Mouse (Mus musculus) lung, adult 2 months (tissue): ENCODE data around the gene Slc36a3. TPM values are rescaled to one million over a fixed set of nuclear protein-coding genes. Genes with fewer than 3 reads are reported as not detected.

ENCODE experiments used
- DNase-seq: peaks from one replicate; pipeline ENCODE4 v3.0.0; 2022
- H3K4me1 ChIP-seq: fragments of 200-500 bp; 2 replicates; pipeline ENCODE4 v1.6.1; 2011; ENCODE audit warnings: low read length; ENCODE audit not compliant: control insufficient read depth, insufficient read depth
- H3K4me3 ChIP-seq: fragments of 200-500 bp; replicated peaks from 2 replicates; pipeline ENCODE3; 2011; ENCODE audit warnings: low read depth, mild to moderate bottlenecking, control low read depth, low read length; ENCODE audit errors: extremely low read depth
- CTCF ChIP-seq: fragments of 200-500 bp; IDR thresholded peaks from 2 replicates; pipeline ENCODE4 v1.5.1; 2011; ENCODE audit warnings: mild to moderate bottlenecking, low read length, control low read depth; ENCODE audit not compliant: insufficient read depth
- POLR2A ChIP-seq: fragments of 200-500 bp; IDR thresholded peaks from 2 replicates; pipeline ENCODE4 v1.6.1; 2011; ENCODE audit warnings: low read depth, mild to moderate bottlenecking, control low read depth, low read length, borderline replicate concordance; ENCODE audit errors: extremely low read depth
- WGBS: fragments of 180-500 bp; shearing (Covaris S2); methylation state at CpG from one replicate; pipeline ENCODE4 v1.1.7; 2018; 5-methylcytosine and 5-hydroxymethylcytosine counted together
- polyA plus RNA-seq: library from polyadenylated mRNA; depleted of rRNA; stranded (reverse); fragments of >200 nt; gene quantifications from 2 replicates; pipeline ENCODE4 v1.2.3, GENCODE M21; 2012

Gene Slc36a3
- polyA plus RNA-seq, 1 experiment, result 0.22 TPM

GRCm38 (mm10) chr11:55147423-55147822, 4.1 kb downstream of the Slc36a3 start:
- 57% methylated on average over 6 of the region's 6 CpGs for WGBS
- no peak for DNase-seq
- H3K4me1 ChIP-seq, result no peaks in the 10 kb centered on the region

GRCm38 (mm10) chr11:55146855-55147254, 4.7 kb downstream of the Slc36a3 start:
- no peak for DNase-seq
- no peaks in the 10 kb centered on the region for H3K4me1 ChIP-seq
- WGBS, result 83% methylated on average over 1 of the region's 1 CpGs
- no peak for TF ChIP-seq POLR2A
- no peak for TF ChIP-seq CTCF
- H3K4me3 ChIP-seq, result no peak overlapping the region

More at GRCm38 (mm10) chr11:55147423-55147822, 4.1 kb downstream of the Slc36a3 start:
- TF ChIP-seq CTCF, result no peak
- TF ChIP-seq POLR2A, result no peak
- no peak overlapping the region for H3K4me3 ChIP-seq

- DNase-seq, result no peak
- Histone ChIP-seq H3K4me1 (no peaks in the 10 kb centered on the region), H3K4me3 (no peak overlapping the region)
- TF ChIP-seq POLR2A (no peak), CTCF (no peak)
- 66% methylated on average over 5 of the region's 5 CpGs for WGBS
Measured at GRCm38 (mm10) chr11:55144011-55144410, 7.5 kb downstream of the Slc36a3 start.

- WGBS, result 70% methylated on average over 4 of the region's 4 CpGs
Measured at GRCm38 (mm10) chr11:55141502-55141901, 10.0 kb downstream of the Slc36a3 start.

DNA sequence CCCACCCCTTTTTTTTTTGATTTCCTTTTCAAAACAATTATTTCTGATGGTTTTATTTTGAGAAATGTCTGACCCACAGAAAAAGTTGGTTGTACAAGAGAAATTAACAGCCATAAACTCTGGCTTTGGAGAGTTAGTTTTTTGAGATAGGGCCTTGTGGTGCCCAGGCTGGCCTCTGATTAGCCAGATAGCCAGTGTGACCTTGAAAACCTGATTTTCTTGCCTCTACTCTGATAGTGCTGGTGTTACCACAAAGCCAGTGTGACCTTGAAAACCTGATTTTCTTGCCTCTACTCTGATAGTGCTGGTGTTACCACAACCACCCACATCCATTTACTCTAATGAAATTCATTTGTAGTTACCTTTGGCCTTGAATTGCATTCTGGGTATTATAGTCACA, 13.9 kb downstream of the Slc36a3 start:
- H3K4me1 ChIP-seq, result no peaks in the 10 kb centered on the region
- H3K4me3 ChIP-seq, result no peak overlapping the region
- TF ChIP-seq POLR2A (no peak), CTCF (no peak)
- no peak for DNase-seq

More at GRCm38 (mm10) chr11:55141502-55141901, 10.0 kb downstream of the Slc36a3 start:
- TF ChIP-seq POLR2A (no peak), CTCF (no peak)
- DNase-seq, result no peak
- no peak overlapping the region for H3K4me3 ChIP-seq
- no peaks in the 10 kb centered on the region for H3K4me1 ChIP-seq

DNA sequence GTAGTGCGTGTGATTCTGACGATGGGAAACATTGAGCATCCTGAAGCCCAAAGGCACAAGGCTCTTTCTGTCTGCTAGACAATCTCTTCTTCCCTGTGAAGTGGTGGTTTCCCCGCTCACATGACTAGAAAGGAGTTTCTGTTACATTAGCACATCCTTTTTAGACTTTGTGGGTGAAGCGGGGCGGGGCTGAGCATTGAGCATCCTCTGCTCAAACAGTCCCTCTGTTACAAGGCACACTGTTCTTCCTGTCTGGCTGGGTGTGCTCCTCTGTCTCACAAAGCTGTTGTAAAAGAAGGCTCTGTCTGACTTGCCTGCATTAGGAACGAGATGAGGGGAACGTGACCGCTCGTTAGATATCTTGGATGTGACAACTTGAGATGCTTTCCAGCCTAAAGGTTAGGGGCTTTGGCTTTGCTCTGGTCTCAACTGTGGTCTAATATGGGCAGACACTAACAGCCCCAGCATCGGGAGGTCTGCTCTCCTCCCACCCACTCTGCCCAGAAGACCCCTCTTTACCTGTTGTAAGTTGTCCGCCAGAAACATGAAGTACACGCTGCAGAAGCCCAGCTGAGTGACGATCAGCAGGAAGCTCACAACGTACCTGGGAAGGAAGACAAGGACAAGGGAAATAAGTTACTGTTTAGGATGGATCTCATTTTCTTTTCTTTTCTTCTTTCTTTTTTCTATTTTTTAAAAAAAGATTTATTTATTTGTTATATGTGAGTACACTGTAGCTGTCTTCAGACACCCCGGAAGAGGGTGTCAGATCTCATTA, 14.5 kb downstream of the Slc36a3 start:
- no peak for TF ChIP-seq POLR2A
- TF ChIP-seq CTCF, result no peak
- DNase-seq, result no peak
- 69% methylated on average over 15 of the region's 15 CpGs for WGBS
- no peaks in the 10 kb centered on the region for H3K4me1 ChIP-seq
- H3K4me3 ChIP-seq, result no peak overlapping the region

- Histone ChIP-seq H3K4me1 (no peaks in the 10 kb centered on the region), H3K4me3 (no peak overlapping the region)
- DNase-seq, result no peak
- 86% methylated on average over 5 of the region's 5 CpGs for WGBS
- TF ChIP-seq POLR2A, result no peak
- TF ChIP-seq CTCF, result no peak
Measured at GRCm38 (mm10) chr11:55134871-55135270, 16.6 kb downstream of the Slc36a3 start.

DNA sequence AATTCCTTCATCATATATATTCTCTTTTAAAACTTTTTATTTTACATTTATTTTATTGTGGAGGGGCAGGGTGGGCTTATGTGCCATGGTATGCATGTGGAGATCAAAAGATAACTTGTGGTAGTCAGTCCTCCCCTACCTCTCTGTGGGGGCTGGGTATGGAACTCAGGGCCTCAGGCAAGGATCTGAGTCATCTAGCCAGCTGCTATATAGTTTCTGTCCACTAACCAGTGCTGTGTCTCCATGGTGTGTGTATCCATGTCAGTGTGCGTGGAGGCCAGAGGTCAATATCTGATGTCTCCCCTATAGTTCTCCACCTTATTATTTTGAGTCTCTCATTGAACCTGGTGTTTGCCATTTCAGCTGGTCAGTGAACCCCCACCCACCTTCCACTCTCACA, 17.1 kb downstream of the Slc36a3 start:
- no peak for DNase-seq
- Histone ChIP-seq H3K4me1 (no peaks in the 10 kb centered on the region), H3K4me3 (no peak overlapping the region)
- TF ChIP-seq CTCF (no peak), POLR2A (no peak)
- 92% methylated on average over 1 of the region's 1 CpGs for WGBS

- no peak overlapping the region for H3K4me3 ChIP-seq
- no peaks in the 10 kb centered on the region for H3K4me1 ChIP-seq
- WGBS, result 95% methylated on average over 1 of the region's 1 CpGs
- no peak for TF ChIP-seq CTCF
- no peak for TF ChIP-seq POLR2A
- DNase-seq, result no peak
Measured at GRCm38 (mm10) chr11:55133204-55133603, 18.3 kb downstream of the Slc36a3 start.

DNA sequence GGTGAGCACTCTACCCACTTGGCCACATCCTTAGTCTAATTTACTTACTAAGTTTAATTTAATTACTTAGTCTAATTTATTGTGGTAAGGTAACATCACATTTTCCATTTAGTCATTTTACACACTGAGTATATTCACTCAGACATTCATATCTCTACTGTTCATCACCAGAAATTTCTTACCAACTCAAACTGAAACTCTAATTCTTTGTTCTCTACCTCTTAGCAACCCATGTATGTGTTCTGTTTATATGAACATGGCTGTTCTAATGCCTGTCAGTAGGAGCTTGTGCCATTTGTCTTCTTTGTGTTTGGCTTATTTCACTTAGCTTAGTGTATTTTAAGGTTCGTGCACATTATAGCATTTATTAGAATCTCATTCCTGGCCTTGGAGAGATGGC, 19.6 kb downstream of the Slc36a3 start:
- no peak for DNase-seq
- Histone ChIP-seq H3K4me1 (no peaks in the 10 kb centered on the region), H3K4me3 (no peak overlapping the region)
- WGBS, result 40% methylated on average over 1 of the region's 1 CpGs
- TF ChIP-seq POLR2A (no peak), CTCF (no peak)
